Mouse (Mus musculus) MEL (cell line): ENCODE measurements around the gene Npc2. TPM values are rescaled to one million over a fixed set of nuclear protein-coding genes. Genes with fewer than 3 reads are reported as not detected.

Experiments used
- DNase-seq: peaks from one replicate; pipeline ENCODE4 v3.0.0; 2011; ENCODE audit warnings: low read depth, low spot score
- H3K27ac ChIP-seq: 2 replicates; pipeline ENCODE4 v1.5.1; 2012; ENCODE audit warnings: low read depth, mild to moderate bottlenecking, control low read depth, low read length, moderate library complexity; ENCODE audit not compliant: control insufficient read depth
- H3K27me3 ChIP-seq, 2 experiments: fragments of 150-350 bp in 1 of 2; sonication (generic) in 1 of 2; 2 replicates each; pipeline ENCODE4 v1.6.1; 2012; ENCODE audit warnings: low read length in 2 of 2, mild to moderate bottlenecking in 2 of 2, improper control_type of control experiment in 1 of 2, moderate library complexity in 1 of 2; ENCODE audit not compliant: insufficient read depth in 2 of 2, control insufficient read depth in 1 of 2
- H3K36me3 ChIP-seq, 2 experiments: 2 replicates each; pipeline ENCODE4 v1.6.1; 2012 to 2014; ENCODE audit warnings: low read length in 2 of 2, improper control_type of control experiment in 1 of 2, inconsistent platforms in 1 of 2, mild to moderate bottlenecking in 1 of 2; ENCODE audit not compliant: insufficient read depth in 2 of 2, control insufficient read depth in 1 of 2
- H3K4me1 ChIP-seq, 2 experiments: fragments of 150-350 bp in 1 of 2; sonication (generic) in 1 of 2; 2 replicates each; pipeline ENCODE4 v1.6.1; 2012; ENCODE audit warnings: low read length in 2 of 2, improper control_type of control experiment in 1 of 2, mild to moderate bottlenecking in 1 of 2; ENCODE audit not compliant: insufficient read depth in 2 of 2, control insufficient read depth in 1 of 2
- H3K4me3 ChIP-seq, 2 experiments: fragments of 150-350 bp in 1 of 2; sonication (generic) in 1 of 2; 2 replicates each; pipeline ENCODE4 v1.5.1; 2012; ENCODE audit warnings: low read depth in 2 of 2, low read length in 2 of 2, mild to moderate bottlenecking in 2 of 2, moderate library complexity in 2 of 2, control low read depth in 1 of 2, improper control_type of control experiment in 1 of 2; ENCODE audit not compliant: control insufficient read depth in 1 of 2, insufficient read depth in 1 of 2
- H3K79me2 ChIP-seq: 2 replicates; pipeline ENCODE4 v1.6.1; 2012; ENCODE audit warnings: mild to moderate bottlenecking, low read length, moderate library complexity; ENCODE audit not compliant: control insufficient read depth, poor library complexity, insufficient read depth
- H3K9ac ChIP-seq: 2 replicates; pipeline ENCODE4 v1.6.1; 2012; ENCODE audit warnings: low read depth, mild to moderate bottlenecking, control low read depth, low read length, moderate library complexity; ENCODE audit not compliant: control insufficient read depth, poor library complexity, severe bottlenecking
- H3K9me3 ChIP-seq: fragments of 150-350 bp; sonication (generic); replicated peaks from 2 replicates; pipeline ENCODE4 v1.6.1; 2012; ENCODE audit warnings: mild to moderate bottlenecking, low read length, improper control_type of control experiment, moderate library complexity; ENCODE audit not compliant: insufficient read depth
- BHLHE40 ChIP-seq: IDR thresholded peaks from 2 replicates; pipeline ENCODE4 v1.6.1; 2012; ENCODE audit warnings: low read depth, mild to moderate bottlenecking, inconsistent platforms, low read length, improper control_type of control experiment, borderline replicate concordance
- CHD1 ChIP-seq: IDR thresholded peaks from 2 replicates; pipeline ENCODE4 v1.6.1; 2012; ENCODE audit warnings: low read depth, mild to moderate bottlenecking, inconsistent platforms, low read length, improper control_type of control experiment
- CTCF ChIP-seq, 3 experiments: IDR thresholded peaks in 2 of 3; conservative IDR thresholded peaks in 1 of 3; 2 replicates each; pipeline ENCODE4 v1.5.1; 2011 to 2012; ENCODE audit warnings: low read length in 3 of 3, low read depth in 2 of 3, mild to moderate bottlenecking in 2 of 3, improper control_type of control experiment in 1 of 3, inconsistent platforms in 1 of 3, mixed read lengths in 1 of 3, moderate library complexity in 1 of 3; ENCODE audit not compliant: control insufficient read depth in 1 of 3, insufficient read depth in 1 of 3, poor library complexity in 1 of 3, severe bottlenecking in 1 of 3
- ELF1 ChIP-seq: IDR thresholded peaks from 2 replicates; pipeline ENCODE4 v1.6.1; 2014; ENCODE audit warnings: low read depth, mild to moderate bottlenecking, inconsistent platforms, low read length, improper control_type of control experiment, moderate library complexity
- ETS1 ChIP-seq: IDR thresholded peaks from 2 replicates; pipeline ENCODE4 v1.6.1; 2012; ENCODE audit warnings: low read depth, mild to moderate bottlenecking, inconsistent platforms, low read length, improper control_type of control experiment, moderate library complexity
- GABPA ChIP-seq: IDR thresholded peaks from 2 replicates; pipeline ENCODE4 v1.6.1; 2012; ENCODE audit warnings: low read depth, mild to moderate bottlenecking, inconsistent platforms, low read length, improper control_type of control experiment, moderate library complexity
- GATA1 ChIP-seq: IDR thresholded peaks from 2 replicates; pipeline ENCODE4 v1.6.1; 2011; ENCODE audit warnings: low read depth, low read length, improper control_type of control experiment
- JUND ChIP-seq: IDR thresholded peaks from 2 replicates; pipeline ENCODE4 v1.6.1; 2011; ENCODE audit warnings: low read depth, mild to moderate bottlenecking, improper control_type of control experiment, low read length
- KAT2A ChIP-seq: conservative IDR thresholded peaks from 2 replicates; pipeline ENCODE4 v1.6.1; 2012; ENCODE audit warnings: low read depth, low read length, improper control_type of control experiment, inconsistent platforms
- MAFK ChIP-seq: IDR thresholded peaks from 2 replicates; pipeline ENCODE4 v1.6.1; 2011; ENCODE audit warnings: low read depth, mild to moderate bottlenecking, low read length, improper control_type of control experiment, borderline replicate concordance
- MAZ ChIP-seq: IDR thresholded peaks from 2 replicates; pipeline ENCODE4 v1.6.1; 2012; ENCODE audit warnings: low read depth, mild to moderate bottlenecking, inconsistent platforms, low read length, improper control_type of control experiment
- MXI1 ChIP-seq: IDR thresholded peaks from 2 replicates; pipeline ENCODE4 v1.6.1; 2011; ENCODE audit warnings: mild to moderate bottlenecking, low read depth, low read length, improper control_type of control experiment
- MYB ChIP-seq: IDR thresholded peaks from 2 replicates; pipeline ENCODE4 v1.6.1; 2011; ENCODE audit warnings: mild to moderate bottlenecking, low read depth, low read length, improper control_type of control experiment
- NRF1 ChIP-seq: IDR thresholded peaks from 2 replicates; pipeline ENCODE4 v1.6.1; 2014; ENCODE audit warnings: low read depth, mild to moderate bottlenecking, inconsistent platforms, low read length, improper control_type of control experiment, moderate library complexity; ENCODE audit not compliant: poor library complexity, insufficient read depth, severe bottlenecking
- POLR2AphosphoS2 ChIP-seq: IDR thresholded peaks from 2 replicates; pipeline ENCODE4 v1.6.1; 2011; ENCODE audit warnings: low read length, improper control_type of control experiment
- POLR2AphosphoS5 ChIP-seq: IDR thresholded peaks from 2 replicates; pipeline ENCODE4 v1.6.1; 2012; ENCODE audit warnings: low read depth, borderline replicate concordance, mild to moderate bottlenecking, inconsistent platforms, low read length, moderate library complexity, mixed read lengths
- RAD21 ChIP-seq: IDR thresholded peaks from 2 replicates; pipeline ENCODE4 v1.6.1; 2011; ENCODE audit warnings: mild to moderate bottlenecking, low read depth, low read length, improper control_type of control experiment
- RCOR1 ChIP-seq: IDR thresholded peaks from 2 replicates; pipeline ENCODE4 v1.6.1; 2012; ENCODE audit warnings: low read depth, mild to moderate bottlenecking, inconsistent platforms, low read length, improper control_type of control experiment
- SIN3A ChIP-seq: IDR thresholded peaks from 2 replicates; pipeline ENCODE4 v1.6.1; 2012; ENCODE audit warnings: low read length, improper control_type of control experiment, inconsistent platforms
- SMC3 ChIP-seq: IDR thresholded peaks from 2 replicates; pipeline ENCODE4 v1.6.1; 2011; ENCODE audit warnings: low read depth, low read length, improper control_type of control experiment
- TAL1 ChIP-seq: IDR thresholded peaks from 2 replicates; pipeline ENCODE4 v1.6.1; 2012; ENCODE audit warnings: mild to moderate bottlenecking, inconsistent platforms, low read length, moderate library complexity, mixed read lengths
- TCF12 ChIP-seq: IDR thresholded peaks from 2 replicates; pipeline ENCODE4 v1.6.1; 2014; ENCODE audit warnings: low read depth, mild to moderate bottlenecking, inconsistent platforms, low read length, improper control_type of control experiment, moderate library complexity
- USF2 ChIP-seq, 2 experiments: IDR thresholded peaks; 2 replicates each; pipeline ENCODE4 v1.6.1; 2011 to 2012; ENCODE audit warnings: improper control_type of control experiment in 2 of 2, low read length in 2 of 2, borderline replicate concordance in 1 of 2, inconsistent platforms in 1 of 2, low read depth in 1 of 2, mild to moderate bottlenecking in 1 of 2; ENCODE audit not compliant: insufficient read depth in 1 of 2
- ZC3H11A ChIP-seq: IDR thresholded peaks from 2 replicates; pipeline ENCODE4 v1.6.1; 2012; ENCODE audit warnings: low read depth, mild to moderate bottlenecking, inconsistent platforms, low read length, improper control_type of control experiment
- ZKSCAN1 ChIP-seq: IDR thresholded peaks from 2 replicates; pipeline ENCODE4 v1.6.1; 2012; ENCODE audit warnings: low read depth, mild to moderate bottlenecking, inconsistent platforms, low read length, improper control_type of control experiment, moderate library complexity
- ZNF384 ChIP-seq: IDR thresholded peaks from 2 replicates; pipeline ENCODE4 v1.6.1; 2012; ENCODE audit warnings: low read depth, mild to moderate bottlenecking, inconsistent platforms, low read length, improper control_type of control experiment
- polyA plus RNA-seq, 2 experiments: library from polyadenylated mRNA; stranded (reverse) in 1 of 2; unstranded in 1 of 2; fragments of >175 nt in 1 of 2; fragments of >200 nt in 1 of 2; gene quantifications; 2 replicates each; pipeline versions ENCODE4 v1.2.1 to v1.2.4; 2012; ENCODE audit warnings: low replicate concordance in 2 of 2, low read depth in 1 of 2; ENCODE audit not compliant: insufficient read length in 2 of 2, insufficient read depth in 1 of 2, missing spikeins in 1 of 2
- total RNA-seq: library from RNA; depleted of rRNA; stranded (reverse); fragments of 300-350 nt; gene quantifications from 2 replicates; pipeline ENCODE4 v1.2.3, GENCODE M21; 2012

Gene Npc2
- total and polyA plus RNA-seq, 3 experiments = 48.9 to 63.1 TPM; not detected in 1

DNA sequence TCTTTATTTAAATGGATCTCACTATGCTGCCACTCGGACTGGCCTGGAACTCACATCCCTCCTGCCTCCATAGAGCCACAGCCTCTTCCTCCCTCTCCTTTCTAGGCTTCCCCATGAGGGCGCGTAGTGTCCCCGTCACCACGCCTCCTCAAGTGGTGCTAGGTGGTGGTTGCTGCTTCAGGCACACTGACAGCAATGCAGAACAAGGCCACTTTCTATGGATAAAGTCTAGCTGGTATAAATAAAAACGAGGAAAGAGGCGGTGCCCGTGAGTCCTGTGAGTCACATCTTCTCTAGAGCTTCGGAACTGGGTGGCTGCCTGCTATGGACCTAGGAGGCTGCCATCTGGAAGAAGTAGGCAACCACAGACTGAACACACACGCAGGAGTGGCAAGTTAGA lies 16.9 kb downstream of the Npc2 start:
- no peak overlapping the region for H3K4me3 ChIP-seq
- no peak for DNase-seq
- H3K27ac ChIP-seq = no peak overlapping the region
- H3K79me2 ChIP-seq = no peaks in the 10 kb centered on the region
- TF ChIP-seq RAD21 (no peak), USF2 (IDR thresholded peaks at IDR 0.05; ENCODE audit: borderline replicate concordance in 1 of 2, insufficient read depth in 1 of 2, low read depth in 1 of 2, low read length in 2 of 2) (no peak), CHD1 (no peak), NRF1 (no peak), JUND (no peak), GABPA (no peak), CTCF (IDR thresholded peaks at IDR 0.05 in 2 of 3, conservative IDR thresholded peaks at IDR 0.05 in 1 of 3; ENCODE audit: control insufficient read depth in 1 of 3, insufficient read depth in 1 of 3, low read depth in 2 of 3, low read length in 3 of 3, poor library complexity in 1 of 3, severe bottlenecking in 1 of 3) (no peak), BHLHE40 (no peak), MAFK (no peak), ZKSCAN1 (no peak), GATA1 (no peak), RCOR1 (no peak), ETS1 (no peak), TCF12 (no peak), POLR2AphosphoS5 (no peak), MYB (no peak), ELF1 (no peak), POLR2AphosphoS2 (no peak), KAT2A (no peak)
- no peak overlapping the region for H3K9ac ChIP-seq
- H3K4me1 ChIP-seq = no peaks in the 10 kb centered on the region
- H3K27me3 ChIP-seq = no peaks in the 10 kb centered on the region; a peak in 1 of 4 replicates
- H3K9me3 ChIP-seq = no peaks in the 10 kb centered on the region
- H3K36me3 ChIP-seq = no peaks in the 10 kb centered on the region; a peak in 2 of 4 replicates

DNA sequence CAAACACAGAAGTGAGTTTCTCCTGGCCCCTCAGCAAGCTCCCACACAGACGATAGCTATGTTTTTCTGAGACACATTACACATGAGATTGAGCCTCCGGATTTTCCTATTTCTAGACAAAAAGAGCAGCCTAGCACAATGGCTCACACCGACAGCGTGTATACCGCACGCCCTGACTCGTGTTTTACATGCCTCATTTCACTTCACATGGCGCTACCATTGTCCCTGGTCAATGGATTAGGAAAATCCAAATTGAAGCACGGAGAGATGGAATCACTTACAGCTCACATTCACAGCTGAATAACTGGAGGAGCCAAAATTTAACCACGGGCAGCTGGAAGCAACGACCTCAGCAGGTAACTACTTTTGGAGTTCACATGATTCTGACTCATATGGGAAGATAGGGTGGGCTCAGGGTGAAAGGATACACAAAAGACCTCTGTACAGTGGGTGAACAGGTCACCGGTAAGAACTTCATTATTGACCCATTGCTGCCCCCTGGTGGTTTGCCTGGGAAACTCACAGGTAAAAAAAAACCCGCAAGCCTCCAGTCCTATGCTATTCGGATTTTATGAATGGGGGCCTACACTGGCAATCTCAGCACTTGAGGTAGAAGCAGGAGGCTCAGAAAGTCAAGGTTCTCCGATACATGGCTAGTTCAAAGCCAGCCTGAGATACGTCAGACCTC lies 17.8 kb downstream of the Npc2 start:
- Histone ChIP-seq H3K36me3 (no peaks in the 10 kb centered on the region; a peak in 2 of 4 replicates), H3K9ac (no peak overlapping the region), H3K27me3 (no peaks in the 10 kb centered on the region; a peak in 1 of 4 replicates), H3K9me3 (no peaks in the 10 kb centered on the region), H3K27ac (no peak overlapping the region), H3K4me3 (no peak overlapping the region), H3K79me2 (no peaks in the 10 kb centered on the region), H3K4me1 (no peaks in the 10 kb centered on the region)
- 0 out of 2 replicates have a peak, but pooled peaks have one; percentile 5 for TF ChIP-seq MYB
- peak; percentile 21; the same call in 1 of the 2 replicates for TF ChIP-seq MXI1
- no peak for TF ChIP-seq TAL1
- TF ChIP-seq BHLHE40 = no peak
- peak; percentile 87 for TF ChIP-seq ZNF384
- TF ChIP-seq ZC3H11A = peak; percentile 90
- 0 out of 2 replicates have a peak, but pooled peaks have one; percentile 34 for TF ChIP-seq JUND
- peak; percentile 94 for TF ChIP-seq SMC3
- no peak for TF ChIP-seq NRF1
- TF ChIP-seq RAD21 = peak; percentile 84
- peak; percentile 29; the same call in 1 of the 2 replicates for TF ChIP-seq SIN3A
- TF ChIP-seq MAZ = no peak
- peak; percentile 69 to 87 (median 70) for TF ChIP-seq CTCF (IDR thresholded peaks at IDR 0.05 in 2 of 3, conservative IDR thresholded peaks at IDR 0.05 in 1 of 3; ENCODE audit: control insufficient read depth in 1 of 3, insufficient read depth in 1 of 3, low read depth in 2 of 3, low read length in 3 of 3, poor library complexity in 1 of 3, severe bottlenecking in 1 of 3)
- peak; percentile 61 for DNase-seq
